Mouse (Mus musculus): ENCODE data around the gene Kif3b.
"Not testable (repeated sequence)": the region's sequence is repeated elsewhere in the genome, so short reads cannot be mapped to it uniquely, and the experiment has no call there.

Kif3b gene

GRCm38 (mm10) chr2:153345454-153346220 lies 54.4 kb downstream of the Kif3b start, which contains the start of gene Asxl1:
Gene Asxl1 (plus strand): TSS chr2:153345829.
- peak; percentile 96 to 98 for DNase-seq (ENCODE audit: low spot score in 2 of 2)

- peak; percentile 52 to 64 for DNase-seq (ENCODE audit: low spot score in 2 of 2)
Observed at GRCm38 (mm10) chr2:153346221-153347182, 55.3 kb downstream of the Kif3b start.

- DNase-seq (ENCODE audit: low spot score in 2 of 2) = no peak
Observed at GRCm38 (mm10) chr2:153347183-153347781, 56.1 kb downstream of the Kif3b start.

GRCm38 (mm10) chr2:153348100-153348831 lies 57.1 kb downstream of the Kif3b start:
- DNase-seq (ENCODE audit: low spot score in 2 of 2) = no peak

GRCm38 (mm10) chr2:153350552-153351181 lies 59.5 kb downstream of the Kif3b start:
- no peak for DNase-seq (ENCODE audit: low spot score in 2 of 2)

- no peak for DNase-seq (ENCODE audit: low spot score in 2 of 2)
Observed at GRCm38 (mm10) chr2:153354648-153355047, 63.4 kb downstream of the Kif3b start.

- DNase-seq (ENCODE audit: low spot score in 2 of 2) = no peak
Observed at GRCm38 (mm10) chr2:153356784-153357183, 65.6 kb downstream of the Kif3b start.

- no peak for DNase-seq (ENCODE audit: low spot score in 2 of 2)
Observed at GRCm38 (mm10) chr2:153361101-153361710, 70.0 kb downstream of the Kif3b start.

GRCm38 (mm10) chr2:153364531-153364930 lies 73.3 kb downstream of the Kif3b start:
- DNase-seq (ENCODE audit: low spot score in 2 of 2) = not testable (repeated sequence)

- DNase-seq (ENCODE audit: low spot score in 2 of 2) = no peak
Observed at GRCm38 (mm10) chr2:153370871-153371270, 79.7 kb downstream of the Kif3b start.

- DNase-seq (ENCODE audit: low spot score in 2 of 2) = no peak
Observed at GRCm38 (mm10) chr2:153375380-153375779, 84.2 kb downstream of the Kif3b start.

GRCm38 (mm10) chr2:153380479-153380878 lies 89.3 kb downstream of the Kif3b start:
- DNase-seq (ENCODE audit: low spot score in 2 of 2) = no peak

Data from frontal cortex, postnatal 10 days (tissue).